Mouse (Mus musculus): ENCODE data around the gene Vps37d. TPM values are rescaled to one million over a fixed set of nuclear protein-coding genes. Genes with fewer than 3 reads are reported as not detected.

Gene Vps37d
- polyA plus RNA-seq, 1 experiment from 2014 or later: 18.1 TPM

DNA sequence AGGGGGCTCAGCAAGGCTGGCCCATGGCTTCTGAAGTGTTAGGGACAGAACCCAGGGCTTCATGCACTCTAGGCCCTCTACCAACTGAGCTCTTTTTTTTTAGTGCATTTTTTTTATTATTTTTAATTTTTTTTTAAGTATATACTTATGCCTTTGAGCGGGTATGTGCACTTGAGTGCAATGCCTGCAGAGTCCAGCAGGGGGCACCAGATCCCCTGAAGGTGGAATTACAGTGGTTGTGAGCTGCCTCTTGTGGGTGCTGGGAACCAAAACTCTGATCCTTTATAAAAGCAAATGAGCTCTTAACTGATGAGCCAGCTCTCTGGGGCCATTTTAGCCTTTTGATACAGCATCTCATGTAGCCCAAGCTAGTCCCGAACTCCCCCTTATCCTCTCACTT, 43.5 kb downstream of the Vps37d start:
- POLR2A ChIA-PET: interaction anchor here (1.6 kb wide), 1 partner anchor 18 kb away, joined by 3 read pairs; no protein-coding TSS in a partner anchor
- TF ChIP-seq CTCF (IDR thresholded peaks at IDR 0.05): no peak
- no peaks in the 10 kb centered on the region for H3K27me3 ChIP-seq
- ATAC-seq: no peak
- DNase-seq (ENCODE audit: low read depth, low spot score): no peak
- CTCF ChIA-PET: interaction anchor here (1.9 to 4.0 kb wide), 3 partner anchors 12 to 18 kb away, joined by 5 to 24 read pairs (median 6); partner anchors contain the start of gene Stx1a
- in situ Hi-C loops (cut with MboI; ENCODE audit: low pct_unique_long_range_greater_than_20kb): no loop called here

DNA sequence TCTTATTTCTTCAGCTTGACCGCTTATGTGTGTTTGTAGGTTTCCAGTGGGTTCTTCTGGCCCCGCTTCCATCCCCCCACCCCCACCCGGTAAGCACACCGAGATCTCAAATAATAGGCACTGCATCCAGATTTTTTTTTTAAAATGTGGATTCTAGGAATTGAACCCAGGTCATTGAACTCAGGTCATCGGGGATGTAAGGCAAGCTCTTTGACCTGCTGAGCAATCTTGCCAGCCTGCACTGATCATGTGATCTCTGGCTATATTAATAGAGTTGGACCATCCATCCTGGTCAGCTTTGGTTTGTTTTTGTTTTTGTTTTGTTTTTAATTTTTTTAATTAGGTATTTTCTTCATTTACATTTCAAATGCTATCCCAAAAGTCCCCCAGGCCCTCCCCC, 45.5 kb downstream of the Vps37d start:
- in situ Hi-C loops (cut with MboI; ENCODE audit: low pct_unique_long_range_greater_than_20kb): no loop called here
- POLR2A ChIA-PET: interaction anchor here (0.6 kb wide), 1 partner anchor 33 kb away, joined by 3 read pairs; no protein-coding TSS in a partner anchor
- ATAC-seq (no peak), DNase-seq (ENCODE audit: low read depth, low spot score) (no peak)
- TF ChIP-seq CTCF (IDR thresholded peaks at IDR 0.05): no peak
- CTCF ChIA-PET: no interaction called here
- H3K27me3 ChIP-seq: no peaks in the 10 kb centered on the region

GRCm38 (mm10) chr5:135029007-135029854, 48.8 kb downstream of the Vps37d start:
- no peak for TF ChIP-seq CTCF (IDR thresholded peaks at IDR 0.05)
- ChIA-PET CTCF (no interaction called here), POLR2A (interaction anchor here (0.6 to 0.7 kb wide), 2 partner anchors 137 to 141 kb away, joined by 3 to 4 read pairs; no protein-coding TSS in a partner anchor)
- ATAC-seq: peak; percentile 49
- in situ Hi-C loops (cut with MboI; ENCODE audit: low pct_unique_long_range_greater_than_20kb): no loop called here
- H3K27me3 ChIP-seq: no peaks in the 10 kb centered on the region
- DNase-seq (ENCODE audit: low read depth, low spot score): no peak

DNA sequence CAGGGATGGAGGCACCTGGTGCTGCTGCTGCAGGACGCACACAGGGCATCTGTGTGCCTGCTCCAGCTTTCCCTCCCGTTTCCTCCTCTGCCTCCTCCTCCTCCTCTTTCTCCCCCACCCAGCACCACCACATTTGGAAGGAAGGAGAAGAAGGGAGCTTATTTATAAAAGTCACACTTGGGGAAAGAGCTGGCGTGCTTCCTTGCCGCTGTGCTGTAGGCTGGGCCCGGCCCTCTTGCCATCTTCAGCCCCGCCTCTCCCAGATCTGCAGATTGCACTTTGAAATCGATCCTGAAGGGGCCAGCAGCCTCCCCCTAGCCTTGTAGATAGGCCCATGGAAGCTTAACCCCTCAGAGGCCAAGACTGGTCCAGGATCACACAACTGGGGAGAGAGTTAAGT, 52.2 kb downstream of the Vps37d start:
- H3K27me3 ChIP-seq: no peaks in the 10 kb centered on the region
- in situ Hi-C loops (cut with MboI; ENCODE audit: low pct_unique_long_range_greater_than_20kb): no loop called here
- DNase-seq (ENCODE audit: low read depth, low spot score): no peak
- ChIA-PET POLR2A (interaction anchor here (1.0 kb wide), 1 partner anchor 12 kb away, joined by 4 read pairs; no protein-coding TSS in a partner anchor), CTCF (interaction anchor here (1.3 to 3.4 kb wide), 2 partner anchors 10 to 13 kb away, joined by 4 to 16 read pairs; no protein-coding TSS in a partner anchor)
- no peak for TF ChIP-seq CTCF (IDR thresholded peaks at IDR 0.05)
- ATAC-seq: no peak

GRCm38 (mm10) chr5:135024665-135025224, 53.3 kb downstream of the Vps37d start:
- no peak for DNase-seq (ENCODE audit: low read depth, low spot score)
- in situ Hi-C loops (cut with MboI; ENCODE audit: low pct_unique_long_range_greater_than_20kb): loop anchor here (5.0 kb wide), 1 partner anchor 48 kb away; no protein-coding TSS in a partner anchor
- ChIA-PET CTCF (interaction anchor here (0.8 to 3.4 kb wide), 2 partner anchors 9 to 53 kb away, joined by 3 to 16 read pairs; partner anchors contain the start of gene Vps37d), POLR2A (interaction anchor here (1.0 kb wide), 1 partner anchor 11 kb away, joined by 4 read pairs; no protein-coding TSS in a partner anchor)
- ATAC-seq: no peak
- no peak for TF ChIP-seq CTCF (IDR thresholded peaks at IDR 0.05)
- H3K27me3 ChIP-seq: no peaks in the 10 kb centered on the region

GRCm38 (mm10) chr5:135023344-135024173, 54.5 kb downstream of the Vps37d start, which contains the start of gene Stx1a:
TSS of gene Stx1a (plus strand) at chr5:135023482.
- ChIA-PET CTCF (interaction anchor here (1.3 to 3.4 kb wide), 5 partner anchors 8 to 116 kb away, joined by 3 to 16 read pairs (median 5); no protein-coding TSS in a partner anchor), POLR2A (interaction anchor here (0.6 to 0.9 kb wide), 2 partner anchors 38 to 41 kb away, joined by 3 read pairs; no protein-coding TSS in a partner anchor)
- TF ChIP-seq CTCF (IDR thresholded peaks at IDR 0.05): no peak
- in situ Hi-C loops (cut with MboI; ENCODE audit: low pct_unique_long_range_greater_than_20kb): loop anchor here (5.0 kb wide), 1 partner anchor 49 kb away; no protein-coding TSS in a partner anchor
- no peaks in the 10 kb centered on the region for H3K27me3 ChIP-seq
- DNase-seq (ENCODE audit: low read depth, low spot score) (no peak), ATAC-seq (peak; percentile 69)

Other genes starting within 250 kb of the Vps37d start
- not detected for gene Tmem270, start 171.5 kb downstream of the Vps37d start, polyA plus RNA-seq (2021)
- gene Cldn13, start 162.7 kb downstream of the Vps37d start, polyA plus RNA-seq (2021): not detected
- gene Mettl27, start 145.9 kb downstream of the Vps37d start, polyA plus RNA-seq (2021): 27.5 TPM
- 0.09 TPM for gene Cldn4, start 131.3 kb downstream of the Vps37d start, polyA plus RNA-seq (2021)
- not detected for gene Cldn3, start 92.1 kb downstream of the Vps37d start, polyA plus RNA-seq (2021)
- gene Abhd11, start 69.1 kb downstream of the Vps37d start, polyA plus RNA-seq (2021): 82.8 TPM
- 12.0 TPM for gene Stx1a, start 54.8 kb downstream of the Vps37d start, polyA plus RNA-seq (2021)
- 22.5 TPM for gene Dnajc30, start 14.1 kb downstream of the Vps37d start, polyA plus RNA-seq (2021)
- 58.7 TPM for gene Bud23, start 13.3 kb downstream of the Vps37d start, polyA plus RNA-seq (2021)
- 2.8 TPM for gene Mlxipl, start 11.6 kb upstream of the Vps37d start, polyA plus RNA-seq (2021)
- gene Tbl2, start 71.4 kb upstream of the Vps37d start, polyA plus RNA-seq (2021): 12.3 TPM
- gene Bcl7b, start 90.0 kb upstream of the Vps37d start, polyA plus RNA-seq (2021): 43.5 TPM
- 92.8 TPM for gene Baz1b, start 109.0 kb upstream of the Vps37d start, polyA plus RNA-seq (2021)
- 0.39 TPM for gene Fzd9, start 173.0 kb upstream of the Vps37d start, polyA plus RNA-seq (2021)